In the genomic region with DNA sequence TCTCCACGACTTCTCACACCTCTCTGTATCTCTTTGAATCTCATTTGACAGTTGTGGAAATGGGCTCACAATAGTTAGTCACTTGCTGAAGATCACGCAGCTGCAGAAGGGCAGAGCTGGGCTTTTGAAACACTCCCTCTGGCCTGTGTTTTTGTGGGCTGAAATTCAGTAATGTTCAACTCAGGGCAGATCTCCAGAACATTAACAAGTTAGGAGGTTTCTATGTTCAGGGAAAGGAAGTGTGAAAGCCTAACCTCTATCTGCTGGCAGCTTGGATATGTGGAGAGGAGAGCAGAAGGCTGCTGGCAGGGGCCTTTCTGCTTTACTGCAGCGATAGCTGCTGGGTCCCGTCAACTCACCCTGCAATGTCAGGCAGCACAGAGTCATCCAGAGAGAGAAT, we compare ENCODE assay signal across 20 mouse cellular contexts. TPM values are rescaled to one million over a fixed set of nuclear protein-coding genes. Genes with fewer than 3 reads are reported as not detected.
DNase-seq lines count a peak whose midpoint lies in the region; ATAC-seq and TF ChIP-seq lines count a peak whose summit lies in the region.
"Had no signal": no experiment of that assay in that cellular context is flagged by ENCODE, and none has a peak within 500 bp of the region (broad histone marks: within the 10 kb centered on the region; RNA-seq: fewer than 3 reads in every experiment).

No protein-coding gene starts in this region.

- no peak for ATAC-seq in heart, embryonic 11.5 days (replicated peaks; ENCODE audit: insufficient number of reproducible peaks, low FRiP score, low TSS enrichment)
- no peak for ATAC-seq in midbrain, embryonic 14.5 days (ENCODE audit: low FRiP score, low TSS enrichment)
- ATAC-seq in erythroid progenitor cell, adult 5-6 weeks (replicated peaks; ENCODE audit: low FRiP score, poor library complexity, severe bottlenecking), result no peak
- ATAC-seq: liver, postnatal 0 days; midbrain, embryonic 15.5 days had no signal

- no peak overlapping the region for H3K9ac ChIP-seq in heart, embryonic 11.5 days (ENCODE audit: low read depth, low read length)
- no peak overlapping the region for H3K9ac ChIP-seq in midbrain, embryonic 14.5 days (replicated peaks; ENCODE audit: low read length)
- H3K9ac ChIP-seq: hindbrain, embryonic 14.5 days; limb, embryonic 12.5 days; liver, postnatal 0 days; midbrain, embryonic 15.5 days had no signal

- 54% methylated on average over 4 of the region's 4 CpGs for WGBS in heart, embryonic 11.5 days (ENCODE audit: insufficient replicate concordance)
- WGBS in midbrain, embryonic 14.5 days, result 77% methylated on average over 4 of the region's 4 CpGs

- intact Hi-C loops in left cerebral cortex, adult 2 months (cut with DNase I), result loop anchor here (5.0 kb wide), 1 partner anchor 33 kb away; no protein-coding TSS in a partner anchor

- no peak overlapping the region for H3K4me3 ChIP-seq in heart, embryonic 11.5 days (ENCODE audit: low read depth, low read length)
- no peak overlapping the region for H3K4me3 ChIP-seq in left cerebral cortex, adult 2 months
- no peak overlapping the region for H3K4me3 ChIP-seq in brown adipose tissue, adult 24 weeks (ENCODE audit: insufficient read depth, low read depth, low read length)
- no peak overlapping the region for H3K4me3 ChIP-seq in midbrain, embryonic 14.5 days (replicated peaks; ENCODE audit: low read depth, low read length)
- H3K4me3 ChIP-seq: limb, embryonic 12.5 days; midbrain, embryonic 15.5 days had no signal

- H3K27me3 ChIP-seq in heart, embryonic 11.5 days (ENCODE audit: control insufficient read depth, insufficient read depth, low read length), result no peaks in the 10 kb centered on the region
- H3K27me3 ChIP-seq in midbrain, embryonic 14.5 days (ENCODE audit: control insufficient read depth, insufficient read depth, low read length), result no peaks in the 10 kb centered on the region
- H3K27me3 ChIP-seq: limb, embryonic 12.5 days; midbrain, embryonic 15.5 days had no signal

- no peak overlapping the region for H3K4me2 ChIP-seq in heart, embryonic 11.5 days
- H3K4me2 ChIP-seq in midbrain, embryonic 14.5 days (ENCODE audit: low read length), result no peak overlapping the region
- H3K4me2 ChIP-seq: hindbrain, embryonic 14.5 days; limb, embryonic 12.5 days; midbrain, embryonic 15.5 days had no signal

- no peaks in the 10 kb centered on the region for H3K9me3 ChIP-seq in heart, embryonic 11.5 days (replicated peaks; ENCODE audit: control insufficient read depth, low read length)
- no peaks in the 10 kb centered on the region for H3K9me3 ChIP-seq in midbrain, embryonic 14.5 days (ENCODE audit: control insufficient read depth, low read length)
- H3K9me3 ChIP-seq: midbrain, embryonic 15.5 days had no signal

- DNase-seq in heart, adult 18-20 months, result peak; percentile 54 to 59
- DNase-seq in left cerebral cortex, adult 2 months (ENCODE audit: extremely low spot score in 1 of 2, low spot score in 2 of 2), result no peak
- DNase-seq in left cerebral cortex, adult 9 months (ENCODE audit: low spot score in 2 of 2), result no peak
- DNase-seq in thymus, postnatal 0 days (ENCODE audit: low spot score), result peak; percentile 40
- no peak for DNase-seq in midbrain, embryonic 14.5 days
- DNase-seq: cerebellum, adult 18-20 months; kidney, adult 11 months; lung, postnatal 4 days had no signal

- TF ChIP-seq CTCF in left cerebral cortex, adult 2 months (IDR thresholded peaks at IDR 0.05), result no peak

- H3K4me1 ChIP-seq in heart, embryonic 11.5 days (ENCODE audit: control insufficient read depth, insufficient read depth, low read length), result peaks cover 28% of the 10 kb centered on the region
- peaks cover 29% of the 10 kb centered on the region for H3K4me1 ChIP-seq in brown adipose tissue, adult 24 weeks (ENCODE audit: control insufficient read depth, insufficient read depth, insufficient read length, low read length)
- no peaks in the 10 kb centered on the region for H3K4me1 ChIP-seq in midbrain, embryonic 14.5 days (ENCODE audit: control insufficient read depth, insufficient read depth, low read length)
- H3K4me1 ChIP-seq: midbrain, embryonic 15.5 days had no signal

- no peak overlapping the region for H3K27ac ChIP-seq in heart, embryonic 11.5 days (ENCODE audit: low read depth, low read length)
- 0 out of 2 replicates have a peak overlapping the region, but pooled peaks have one; percentile 24 for H3K27ac ChIP-seq in left cerebral cortex, adult 2 months
- H3K27ac ChIP-seq in brown adipose tissue, adult 24 weeks (replicated peaks; ENCODE audit: low read depth, low read length), result 0 out of 2 replicates have a peak overlapping the region, but pooled peaks have one; percentile 19
- no peak overlapping the region for H3K27ac ChIP-seq in midbrain, embryonic 14.5 days (replicated peaks; ENCODE audit: low read depth, low read length)
- H3K27ac ChIP-seq: hindbrain, embryonic 14.5 days; limb, embryonic 12.5 days; midbrain, embryonic 15.5 days had no signal

- H3K36me3 ChIP-seq in heart, embryonic 11.5 days (ENCODE audit: control insufficient read depth, insufficient read depth, low read length), result no peaks in the 10 kb centered on the region
- no peaks in the 10 kb centered on the region for H3K36me3 ChIP-seq in midbrain, embryonic 14.5 days (ENCODE audit: control insufficient read depth, insufficient read depth, low read length)
- H3K36me3 ChIP-seq: limb, embryonic 12.5 days; midbrain, embryonic 15.5 days had no signal

RNA-seq across cellular contexts. Expression of a gene that starts 19.5 kb away (rescaled TPM):
- under 1 TPM in 1 of 2 experiments, not detected in 1; 0.30 TPM for total RNA-seq in heart, adult 18-20 months (2021)
- 0.33 and 0.46 TPM in 2 replicates for polyA plus RNA-seq in heart, embryonic 11.5 days (2014; fragmentation: Nextera tagmentation; extraction: Ambion mirVana)
- total RNA-seq in left cerebral cortex, adult 2 months (2021), result under 1 TPM in 1 of 2 experiments, not detected in 1; 0.75 TPM
- not detected in 2 replicates for polyA plus RNA-seq in brown adipose tissue, adult 24 weeks (2012; ENCODE audit: insufficient read depth, insufficient read length, missing spikeins)
- polyA plus RNA-seq in thymus, postnatal 0 days (2015; fragmentation: Nextera tagmentation; extraction: Ambion mirVana), result 1.4 TPM in 2 replicates
- polyA plus RNA-seq in midbrain, embryonic 14.5 days (2014; fragmentation: Nextera tagmentation; extraction: Ambion mirVana), result not detected in 2 replicates
- not detected in 2 replicates for total RNA-seq in erythroid progenitor cell, adult 5-6 weeks (2015; ENCODE audit: low replicate concordance)
- not detected in 2 replicates for total RNA-seq in erythroid progenitor cell, adult 5-6 weeks (2017; ENCODE audit: low replicate concordance)
- total RNA-seq: adrenal gland, adult 18-20 months; ES-E14; left cerebral cortex, adult 18-20 months had no signal
- polyA plus RNA-seq: C2C12; embryonic facial prominence, embryonic 11.5 days; hindbrain, embryonic 14.5 days; midbrain, embryonic 15.5 days had no signal

RNA-seq across cellular contexts. Expression of a gene that starts 19.6 kb away (rescaled TPM):
- not detected for total RNA-seq in heart, adult 18-20 months (2021)
- polyA plus RNA-seq in heart, embryonic 11.5 days (2014; fragmentation: Nextera tagmentation; extraction: Ambion mirVana), result 0.10 TPM in 1 of 2 replicates, not detected in the other
- total RNA-seq in left cerebral cortex, adult 2 months (2021), result 1 to 10 TPM in 1 of 2 experiments, under 1 TPM in 1; 0.66 to 1.1 TPM
- polyA plus RNA-seq in brown adipose tissue, adult 24 weeks (2012; ENCODE audit: insufficient read depth, insufficient read length, missing spikeins), result not detected in 2 replicates
- polyA plus RNA-seq in thymus, postnatal 0 days (2015; fragmentation: Nextera tagmentation; extraction: Ambion mirVana), result 0.33 and 0.82 TPM in 2 replicates
- not detected in 2 replicates for polyA plus RNA-seq in midbrain, embryonic 14.5 days (2014; fragmentation: Nextera tagmentation; extraction: Ambion mirVana)
- total RNA-seq in erythroid progenitor cell, adult 5-6 weeks (2015; ENCODE audit: low replicate concordance), result 1.1 TPM in 1 of 2 replicates, not detected in the other
- not detected in 2 replicates for total RNA-seq in erythroid progenitor cell, adult 5-6 weeks (2017; ENCODE audit: low replicate concordance)
- total RNA-seq: ES-E14 had no signal
- polyA plus RNA-seq: C2C12; embryonic facial prominence, embryonic 11.5 days; limb, embryonic 12.5 days had no signal

RNA-seq across cellular contexts. Expression of a gene that starts 42.2 kb away (rescaled TPM):
- total RNA-seq in heart, adult 18-20 months (2021), result under 1 TPM; 0.15 to 0.41 TPM
- 2.6 and 2.9 TPM in 2 replicates for polyA plus RNA-seq in heart, embryonic 11.5 days (2014; fragmentation: Nextera tagmentation; extraction: Ambion mirVana)
- total RNA-seq in left cerebral cortex, adult 2 months (2021), result 1 to 10 TPM in 1 of 2 experiments, under 1 TPM in 1; 0.84 to 1.5 TPM
- 2.4 and 4.1 TPM in 2 replicates for polyA plus RNA-seq in brown adipose tissue, adult 24 weeks (2012; ENCODE audit: insufficient read depth, insufficient read length, missing spikeins)
- 3.7 and 3.9 TPM in 2 replicates for polyA plus RNA-seq in thymus, postnatal 0 days (2015; fragmentation: Nextera tagmentation; extraction: Ambion mirVana)
- 0.11 and 0.45 TPM in 2 replicates for polyA plus RNA-seq in midbrain, embryonic 14.5 days (2014; fragmentation: Nextera tagmentation; extraction: Ambion mirVana)
- total RNA-seq in erythroid progenitor cell, adult 5-6 weeks (2015; ENCODE audit: low replicate concordance), result 9.4 and 12.2 TPM in 2 replicates
- total RNA-seq in erythroid progenitor cell, adult 5-6 weeks (2017; ENCODE audit: low replicate concordance), result 1.4 and 3.4 TPM in 2 replicates

Comparison
In these comparisons a context has a peak if more than half of its experiments do, and no peak if none do; other contexts are left out.
1. DNase-seq: peak in heart, adult 18-20 months (2 of 2) and thymus, postnatal 0 days (single experiment); none in left cerebral cortex, adult 2 months (0 of 2), left cerebral cortex, adult 9 months (0 of 2) and midbrain, embryonic 14.5 days (single experiment).
2. H3K27ac ChIP-seq: peak in left cerebral cortex, adult 2 months (single experiment) and brown adipose tissue, adult 24 weeks (single experiment); none in heart, embryonic 11.5 days (single experiment) and midbrain, embryonic 14.5 days (single experiment).